Mouse (Mus musculus) adrenal gland, adult (tissue): ENCODE measurements around the gene Tssk6.

Experiments
- DNase-seq, 2 experiments: peaks; one replicate each; pipeline ENCODE4 v3.0.0; 2022 to 2023; ENCODE audit warnings: low spot score in 1 of 2; ENCODE audit not compliant: inconsistent age in 2 of 2

Gene Tssk6

DNA sequence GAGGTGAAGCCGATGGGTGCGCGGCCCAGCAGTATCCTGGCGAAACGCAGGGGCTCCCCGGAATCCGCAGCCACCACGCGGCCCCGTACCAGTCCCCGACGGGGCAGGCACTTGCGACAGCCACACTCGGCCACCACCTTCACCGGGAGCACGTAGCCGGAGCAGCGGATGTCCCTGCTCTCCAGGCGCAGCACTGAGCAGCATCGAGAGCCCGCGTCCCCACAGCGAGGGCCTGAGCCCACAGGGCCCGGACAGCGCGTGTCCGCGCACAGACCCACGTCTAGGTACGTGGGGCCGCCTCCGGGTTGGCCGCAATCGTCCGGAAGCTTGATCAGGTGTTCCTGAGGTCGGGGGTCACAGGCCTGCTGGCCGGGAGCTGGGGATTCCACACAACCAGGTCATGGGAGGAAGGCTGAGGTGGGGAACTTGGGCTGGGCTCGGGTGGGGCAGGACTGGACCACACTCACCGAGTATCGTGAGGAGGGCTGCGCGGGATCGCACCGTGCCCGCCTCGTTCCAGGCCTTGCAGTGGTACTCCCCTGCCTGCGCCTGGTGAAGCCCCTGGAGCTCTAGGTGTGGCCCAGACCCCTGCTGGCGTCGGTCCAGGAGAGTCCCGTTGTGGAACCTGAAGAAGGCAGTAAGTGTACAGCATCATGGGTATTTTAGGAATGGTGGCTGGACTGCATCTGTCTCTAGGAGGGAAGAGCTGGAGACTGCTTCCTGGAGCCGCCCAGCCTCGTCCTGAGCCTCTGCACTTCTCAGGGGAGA lies 19.0 kb upstream of the Tssk6 start:
- peak; percentile 6 to 33 for DNase-seq

DNA sequence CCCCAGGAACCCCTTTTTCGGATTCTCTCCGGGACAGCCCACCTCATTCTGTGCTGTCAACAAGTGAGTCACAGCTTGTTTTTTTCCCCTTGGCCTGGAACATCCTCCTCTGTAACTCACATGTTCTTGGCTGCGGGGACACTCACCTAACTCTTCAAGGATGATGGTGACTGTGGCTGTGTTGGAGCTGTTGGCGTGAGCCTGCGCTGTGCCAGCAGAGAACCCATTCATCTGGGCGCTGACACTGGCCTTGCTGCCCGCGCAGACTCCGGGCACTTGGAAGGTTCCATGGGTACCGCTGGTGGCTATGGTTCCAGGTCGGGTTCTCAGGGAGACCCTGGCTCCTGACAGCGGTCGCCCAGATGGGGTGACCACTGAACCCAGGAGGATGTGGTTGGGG lies 17.8 kb upstream of the Tssk6 start:
- DNase-seq, result peak; percentile 27 to 75

DNA sequence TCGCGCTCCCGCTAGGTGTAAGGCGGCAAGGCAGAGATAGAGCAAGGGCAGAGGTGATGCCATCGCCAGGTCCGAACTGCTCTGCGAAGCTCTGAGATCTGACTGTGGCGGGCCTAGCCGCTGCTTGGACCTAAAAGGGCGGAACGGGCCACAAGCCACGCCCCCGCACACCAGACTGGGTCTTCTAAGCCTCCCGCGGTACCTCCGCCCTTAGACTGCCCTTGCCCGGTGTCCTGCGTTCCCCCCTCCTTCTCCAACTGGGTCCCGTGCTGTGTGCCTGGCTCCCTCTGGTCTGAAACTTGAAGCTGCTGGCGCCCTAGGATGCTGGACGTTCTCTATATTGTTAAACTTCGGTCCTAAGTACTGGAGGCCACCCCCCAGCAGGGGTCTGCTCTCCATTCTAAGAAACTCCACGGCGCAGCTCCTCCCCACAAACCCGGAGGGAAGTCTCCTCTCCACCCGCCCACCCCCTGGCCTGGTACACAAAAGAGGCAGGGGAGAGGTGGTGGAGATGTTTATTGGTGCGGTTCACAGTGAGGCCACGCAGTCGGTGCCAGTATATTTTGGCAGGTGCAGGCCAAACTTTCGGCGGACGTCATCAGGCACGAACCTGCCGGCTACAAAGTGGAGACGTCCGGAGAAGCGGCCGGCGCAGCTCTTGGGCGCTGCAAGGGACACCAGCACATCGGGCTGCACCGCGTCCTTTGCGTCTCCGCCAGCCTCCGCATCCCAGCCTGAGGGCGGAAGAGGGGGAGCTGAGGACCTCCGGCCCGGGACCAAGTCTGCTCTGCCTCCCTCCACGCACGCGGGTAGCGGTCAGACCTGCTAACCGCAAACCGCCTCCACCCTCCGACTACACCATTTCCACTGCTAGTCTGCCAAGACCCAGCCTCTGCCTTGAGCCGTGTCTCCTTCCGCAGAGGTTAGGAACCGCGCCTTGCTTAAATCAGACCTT lies 14.4 kb upstream of the Tssk6 start, which contains the start of gene Cilp2:
Gene Cilp2 (minus strand): TSS at position 399 of the 955 bp plus-strand sequence.
- peak; percentile 29 to 61 for DNase-seq

DNA sequence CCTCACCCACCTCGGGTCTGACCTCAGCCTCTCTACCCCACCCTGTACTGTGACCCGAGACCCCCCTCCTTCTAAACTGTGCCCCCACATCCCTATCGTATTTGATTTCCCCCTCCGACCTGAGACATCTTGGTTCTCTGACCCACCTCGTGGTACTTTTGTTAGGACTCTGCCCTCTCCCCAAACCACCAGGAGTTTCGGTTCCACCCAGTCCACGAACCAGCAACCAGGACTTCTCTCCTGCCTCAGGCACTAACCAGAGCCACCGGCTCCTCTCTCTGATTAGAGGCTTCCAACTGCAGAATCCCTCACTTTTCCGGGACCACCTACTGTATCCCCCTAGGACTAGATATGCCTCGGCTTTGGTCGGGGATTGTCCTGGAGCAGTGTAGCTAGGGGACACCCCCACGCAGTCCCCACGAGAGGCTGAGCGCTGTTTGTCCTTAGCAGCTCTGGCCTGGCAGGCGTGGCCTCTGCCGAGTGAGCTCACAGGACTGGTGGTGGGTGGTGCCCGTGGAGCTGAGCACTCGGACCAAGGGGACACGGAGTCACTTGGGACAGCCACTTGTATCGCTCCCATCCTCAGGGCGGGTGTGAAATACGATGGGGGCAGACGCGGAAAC lies 13.6 kb upstream of the Tssk6 start:
- DNase-seq, result peak; percentile 39 to 68

DNA sequence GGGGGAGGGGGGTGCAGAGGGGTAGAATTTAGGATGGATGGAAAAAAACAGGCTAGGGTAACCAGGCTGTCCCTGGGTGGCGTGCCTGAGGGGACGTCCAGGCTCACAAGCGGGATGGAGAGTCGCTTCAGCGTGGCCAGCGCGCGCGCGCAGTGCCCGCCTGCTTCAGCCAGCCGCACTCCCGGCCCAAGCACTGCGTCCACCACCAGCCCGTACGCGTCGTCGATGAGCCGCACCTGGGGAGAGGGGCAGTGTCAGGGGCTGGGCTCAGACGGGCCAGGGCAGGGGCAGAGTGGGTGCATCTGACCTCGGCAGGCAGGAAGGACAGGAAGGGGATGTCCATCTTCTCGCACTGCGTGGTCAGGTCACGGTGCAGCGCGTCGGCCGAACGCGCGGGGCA lies 13.1 kb upstream of the Tssk6 start:
- DNase-seq, result peak; percentile 24 to 65

DNA sequence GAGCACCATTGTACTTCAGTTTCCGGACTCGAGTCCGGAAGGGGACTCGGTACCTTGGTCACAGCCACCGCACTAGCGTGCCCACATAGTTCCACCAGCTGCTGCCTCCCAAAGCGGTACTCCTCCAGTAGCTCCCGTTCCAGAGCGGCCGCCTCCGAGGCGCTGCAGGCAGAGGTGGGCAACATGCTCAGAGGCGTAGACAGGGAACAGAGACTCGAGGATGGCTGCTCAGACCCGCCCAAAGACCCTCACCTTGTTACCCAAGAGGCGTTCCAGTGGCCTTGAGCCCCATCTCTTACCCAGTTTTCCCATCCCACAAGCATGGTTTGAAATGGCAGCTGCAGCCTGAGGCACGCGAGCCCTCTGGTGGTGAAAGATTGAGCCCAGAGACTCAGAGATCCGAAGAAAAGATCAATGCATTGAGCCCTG lies 11.2 kb upstream of the Tssk6 start:
- peak in 1 of 2 experiments; percentile 72 for DNase-seq

DNA sequence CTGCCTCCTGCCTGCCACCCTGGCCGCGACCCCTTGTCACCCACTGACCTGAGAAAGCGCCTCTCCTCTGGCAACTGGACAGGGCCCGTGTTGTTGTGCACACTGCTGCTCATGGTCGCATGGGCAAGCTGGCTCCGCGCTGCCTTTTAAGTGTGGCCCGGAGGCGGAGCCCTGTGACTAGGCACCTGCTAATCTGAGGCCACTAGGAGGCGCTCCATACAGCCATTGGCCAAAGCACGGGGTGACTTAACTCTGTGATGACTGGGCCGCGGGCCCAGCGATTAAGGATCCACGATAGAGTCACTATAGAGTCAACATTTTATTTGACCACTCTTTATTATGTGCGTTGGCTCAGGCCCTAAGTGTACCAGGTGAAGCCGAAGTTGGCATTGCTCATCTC lies 8.1 kb upstream of the Tssk6 start:
- peak in 1 of 2 experiments; percentile 71 for DNase-seq

DNA sequence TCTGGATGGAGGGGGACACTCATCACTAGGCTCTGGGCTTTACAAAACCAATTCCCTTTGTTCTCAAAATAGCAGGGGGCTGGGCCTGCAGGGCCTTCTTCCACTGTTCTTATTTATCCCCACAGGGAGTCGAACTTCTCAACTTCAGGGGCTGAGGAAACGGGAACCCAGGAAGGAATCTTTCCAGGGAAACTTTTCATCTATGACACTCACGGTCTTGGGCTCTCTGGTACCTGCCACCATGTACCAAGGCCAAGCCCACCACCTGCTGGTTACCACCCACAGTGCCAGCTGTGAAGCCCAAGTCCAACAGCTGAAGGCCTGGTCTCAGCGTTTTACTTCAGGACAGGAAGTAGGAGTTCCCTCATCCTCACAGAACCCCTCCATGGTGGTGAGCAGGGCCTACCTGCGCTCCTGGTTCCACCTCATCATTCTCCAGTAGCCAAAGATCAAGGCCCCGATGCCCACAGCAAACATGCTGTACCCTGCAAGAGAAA lies 7.1 kb upstream of the Tssk6 start:
- DNase-seq, result no peak

DNA sequence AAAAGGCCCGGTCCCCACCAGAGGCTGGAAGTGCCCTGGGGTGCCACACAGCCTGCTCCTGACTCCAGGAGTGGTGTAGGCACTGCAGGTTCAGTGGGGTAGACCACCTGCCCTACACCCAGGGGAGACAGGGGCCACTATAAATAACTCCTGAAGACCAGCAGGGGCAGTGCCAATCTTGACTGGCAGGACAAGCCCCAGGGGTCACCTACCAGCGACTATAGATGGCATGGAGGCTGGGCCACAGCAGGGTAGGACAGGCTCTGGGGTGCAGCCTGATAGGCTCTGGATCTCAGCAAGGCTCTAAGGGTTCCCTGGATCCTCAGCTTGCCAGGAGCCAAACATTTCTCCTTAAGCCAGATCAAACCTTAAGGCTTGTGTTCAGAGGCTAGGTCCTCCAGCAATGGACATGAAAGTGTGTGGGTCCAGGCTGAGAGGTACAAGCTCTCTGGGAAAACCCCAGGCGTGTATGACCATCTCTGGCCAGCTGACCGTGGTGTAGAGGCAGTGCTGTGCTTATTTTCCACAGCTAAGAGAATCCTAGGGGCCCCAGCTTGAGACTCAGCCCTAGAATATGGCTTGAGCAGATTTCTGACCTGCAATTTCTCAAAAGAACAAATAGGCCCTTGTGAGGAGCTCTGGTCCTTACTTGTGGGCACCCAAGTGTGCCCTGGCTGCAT lies 6.1 kb upstream of the Tssk6 start:
- no peak for DNase-seq

DNA sequence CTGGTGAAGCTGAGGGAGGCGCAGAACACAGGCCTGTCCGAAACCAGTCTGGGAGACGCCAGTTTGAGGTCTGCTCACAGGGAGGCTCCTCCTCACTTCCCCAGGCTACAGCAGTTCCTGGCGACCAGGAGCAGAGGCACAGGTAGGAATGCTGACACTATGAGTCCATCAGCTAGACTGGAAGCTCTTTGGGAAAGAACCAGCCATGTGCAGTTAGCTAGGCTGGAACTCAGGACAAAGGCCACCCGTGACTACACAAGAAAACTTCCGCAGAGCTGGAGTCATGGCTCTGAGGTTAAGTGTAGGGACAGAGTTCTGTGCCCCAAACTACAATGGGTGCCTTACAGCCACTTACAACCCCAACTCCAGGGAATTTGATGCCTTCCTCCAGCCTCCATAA lies 4.1 kb upstream of the Tssk6 start:
- no peak for DNase-seq

DNA sequence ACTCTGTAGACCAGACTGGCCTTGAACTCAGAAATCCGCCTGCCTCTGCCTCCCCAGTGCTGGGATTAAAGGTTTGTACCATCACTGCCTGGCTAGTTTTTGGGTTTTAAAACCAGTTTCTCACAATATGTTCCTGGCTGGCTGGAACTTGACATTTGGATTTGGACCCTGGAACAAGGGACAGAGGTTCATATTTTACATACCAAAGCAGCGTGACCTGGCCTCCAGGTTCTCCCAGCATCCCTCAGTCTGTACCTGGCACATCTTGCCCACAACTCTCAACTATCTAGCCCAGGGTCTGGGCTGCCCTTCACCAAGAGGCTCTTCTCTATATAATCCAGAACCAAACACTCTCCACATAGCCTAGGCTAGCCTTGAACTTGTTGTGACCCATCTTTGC lies 2.1 kb upstream of the Tssk6 start:
- DNase-seq, result no peak

DNA sequence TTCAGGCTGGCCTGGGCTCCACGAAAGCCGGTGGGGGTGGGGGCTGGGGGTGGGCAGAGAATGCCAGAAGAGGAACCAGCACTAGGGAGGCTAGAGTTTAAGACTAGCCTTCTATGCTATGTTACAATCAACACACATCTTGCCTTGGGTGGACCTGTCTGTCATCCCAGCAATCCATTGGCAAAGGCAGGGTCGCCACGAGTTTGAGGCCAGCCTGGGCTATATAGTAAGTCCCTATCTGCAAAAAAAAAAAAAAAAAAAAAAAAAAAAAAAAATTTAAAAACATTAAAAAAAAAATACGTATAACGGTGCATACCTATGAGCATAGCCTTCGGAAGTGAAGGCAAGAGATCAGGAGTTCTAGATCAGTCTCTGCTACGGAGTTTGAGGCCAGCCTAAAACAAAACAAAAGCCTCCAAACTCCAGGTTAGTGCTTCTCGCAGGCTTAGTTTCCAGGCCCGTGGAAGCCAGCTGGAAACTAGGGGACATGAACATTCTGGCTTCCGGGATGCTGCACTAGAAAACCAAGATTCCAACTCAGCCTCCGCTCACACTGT lies 1.0 kb upstream of the Tssk6 start:
- no peak for DNase-seq

DNA sequence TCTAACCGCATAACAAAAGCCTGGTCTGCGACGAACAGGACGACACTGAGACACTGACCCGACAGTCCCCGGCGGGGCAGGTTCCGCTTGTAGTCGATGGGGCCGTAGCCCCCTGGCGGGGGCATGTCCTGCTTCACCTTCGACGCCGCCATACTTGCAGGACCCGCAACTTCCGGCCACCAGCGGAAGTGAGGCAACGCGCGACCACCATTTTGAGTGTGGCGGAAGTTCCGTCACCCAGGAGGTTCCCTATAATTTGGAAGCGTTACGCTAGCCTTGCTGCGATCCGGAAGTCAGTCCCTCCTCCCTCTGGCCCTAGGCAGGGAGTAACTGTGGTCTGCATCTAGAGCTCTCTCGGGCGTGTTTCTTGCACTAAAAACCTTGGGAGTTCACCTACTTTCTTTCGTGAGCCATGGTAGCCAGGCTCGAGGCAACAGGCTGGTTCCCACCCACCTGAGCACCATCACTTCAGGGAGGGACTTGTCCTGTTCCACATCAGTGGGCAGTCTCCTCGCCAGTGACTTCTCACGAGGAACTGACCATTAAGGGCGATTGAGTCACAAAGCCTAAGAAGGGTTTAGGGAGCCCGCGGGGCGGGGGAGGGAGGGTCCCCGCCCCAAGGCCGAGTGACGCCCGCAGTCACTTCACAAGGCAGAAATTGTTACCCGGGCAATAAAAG lies 361 bp upstream of the Tssk6 start:
- peak; percentile 97 to 99 for DNase-seq

DNA sequence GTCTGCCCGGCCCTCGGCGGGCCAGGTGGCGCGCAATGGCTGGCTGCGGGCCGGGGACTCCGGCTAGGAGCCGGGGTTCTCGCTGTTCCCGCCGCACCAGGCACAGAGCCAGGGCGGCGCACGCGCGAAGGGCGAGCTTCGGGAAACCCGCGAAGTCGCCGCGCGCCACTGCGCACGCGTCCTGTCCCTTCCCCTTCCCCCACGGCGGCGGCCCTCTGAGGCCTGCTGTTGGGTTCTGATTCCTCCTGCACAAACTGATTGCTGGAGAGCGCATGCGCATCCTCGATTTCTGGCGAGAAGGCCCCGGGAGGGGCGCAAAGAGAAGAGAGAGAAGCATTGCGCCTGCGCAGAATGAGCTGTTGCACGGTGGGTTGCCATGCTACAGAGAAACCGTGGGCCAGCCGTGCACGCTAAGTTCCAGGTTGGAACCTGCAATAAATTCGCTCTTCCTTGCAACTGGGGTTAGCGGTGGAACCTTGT lies 1.1 kb downstream of the Tssk6 start:
- peak; percentile 99 to 100 for DNase-seq

DNA sequence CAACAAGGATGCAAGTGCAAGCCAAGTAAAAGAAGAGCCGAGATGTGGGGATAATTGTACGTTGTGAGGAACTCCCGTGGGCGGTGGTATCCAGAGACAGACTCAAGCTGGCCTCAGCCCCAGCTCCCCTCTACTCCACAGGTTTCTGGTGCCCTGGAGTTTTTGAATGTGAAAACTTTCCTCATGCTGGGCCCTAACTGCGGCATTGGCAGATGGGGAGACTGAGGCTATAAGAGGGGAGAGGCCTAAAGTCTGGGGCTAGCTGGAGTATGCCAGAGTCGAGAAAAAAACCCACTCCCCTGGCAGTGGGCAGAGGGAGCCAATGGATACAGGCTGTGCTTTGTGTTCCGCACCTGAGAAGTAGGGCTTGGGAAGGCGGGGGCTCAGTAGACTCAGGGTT lies 2.1 kb downstream of the Tssk6 start:
- no peak for DNase-seq

DNA sequence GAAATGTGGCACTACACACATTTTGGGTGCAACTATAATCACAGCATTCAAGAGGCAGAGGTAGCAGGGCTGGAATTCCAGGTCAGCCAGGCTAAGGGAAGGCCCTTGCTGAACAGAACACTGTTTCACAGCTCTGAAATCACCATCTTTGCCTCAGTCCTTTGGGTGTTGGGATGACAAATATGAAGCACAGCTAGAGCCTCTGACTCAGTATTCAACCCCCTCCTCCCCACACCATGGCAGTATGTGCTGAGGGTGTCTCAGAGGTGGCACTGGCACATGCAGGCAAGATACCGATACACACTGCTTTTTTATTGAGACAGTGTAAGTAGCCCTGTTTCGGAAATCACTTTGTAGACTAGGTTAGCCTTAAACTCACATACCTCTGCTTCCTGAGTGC lies 4.3 kb downstream of the Tssk6 start:
- no peak for DNase-seq

DNA sequence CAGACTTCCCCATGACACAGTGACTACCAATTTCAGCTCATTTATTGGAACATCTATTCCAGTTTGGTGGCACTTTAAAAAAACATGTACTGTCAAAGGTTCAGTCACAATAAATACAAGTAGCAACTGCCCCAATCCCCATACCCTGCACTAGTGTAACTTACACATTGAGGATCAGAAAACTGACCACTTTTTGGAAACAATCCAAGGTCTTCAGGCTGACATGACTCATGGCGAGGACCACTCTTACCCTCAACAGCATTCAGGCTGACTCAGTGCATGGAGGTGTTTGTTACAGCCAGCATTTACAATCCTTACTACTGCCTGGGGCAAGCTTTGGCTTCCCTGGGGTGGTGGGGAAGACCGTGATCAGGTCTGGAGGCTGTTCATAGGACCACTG lies 5.1 kb downstream of the Tssk6 start:
- no peak for DNase-seq

DNA sequence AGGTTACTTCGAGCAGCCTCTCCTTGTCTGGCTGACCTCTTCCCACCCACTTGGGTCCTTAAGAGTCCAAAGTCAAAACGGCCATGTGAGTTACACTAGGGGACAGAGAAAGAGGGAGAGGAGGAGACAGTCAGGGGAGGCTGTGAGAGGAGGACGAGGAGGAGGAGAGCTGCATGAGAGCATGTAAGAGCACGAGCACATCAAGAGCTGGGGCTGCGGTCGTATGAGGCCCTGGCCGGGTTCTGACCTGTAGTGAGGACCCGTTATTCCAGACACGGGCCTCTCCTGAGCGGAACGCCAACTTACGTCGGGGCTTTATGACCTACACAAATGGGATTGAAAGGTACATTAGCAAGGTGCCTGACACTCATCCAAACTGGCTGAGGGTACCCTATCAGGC lies 9.9 kb downstream of the Tssk6 start:
- no peak for DNase-seq

DNA sequence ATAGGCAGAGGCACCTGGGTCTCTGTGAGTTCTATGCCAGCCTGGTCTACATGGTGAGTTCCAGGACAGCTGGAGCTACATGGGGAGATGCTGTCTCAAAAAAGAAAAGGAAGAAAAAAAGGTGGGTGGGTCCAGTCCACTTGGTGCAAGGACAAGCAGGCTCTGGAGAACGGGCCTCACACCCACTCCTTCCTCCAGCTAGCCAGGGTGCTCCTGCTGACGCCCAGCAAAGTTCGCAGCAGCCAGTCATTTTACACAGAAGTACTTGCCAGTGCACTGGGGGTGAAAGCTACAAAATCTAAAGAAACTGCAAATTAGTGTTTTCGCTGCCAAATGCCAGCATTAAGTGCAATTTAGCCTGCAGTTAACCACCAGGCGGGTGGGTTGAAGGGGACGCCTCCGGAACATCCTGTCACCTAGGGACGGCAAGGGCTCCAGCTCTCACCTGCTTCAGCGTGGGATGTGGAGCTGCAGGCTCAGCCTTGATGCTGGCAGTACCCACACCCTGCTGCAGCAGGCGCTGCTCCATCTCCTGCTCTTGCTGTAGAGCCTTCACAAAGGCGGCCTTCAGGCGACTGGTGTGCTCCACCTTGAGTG lies 10.6 kb downstream of the Tssk6 start:
- no peak for DNase-seq
